Mouse (Mus musculus): ENCODE results near the gene Crabp2. TPM values are rescaled to one million over a fixed set of nuclear protein-coding genes. Genes with fewer than 3 reads are reported as not detected.

The Crabp2 gene
- polyA plus RNA-seq, 1 experiment from 2014 or later = 417 TPM

- peak; percentile 61 for DNase-seq (ENCODE audit: low spot score)
- Histone ChIP-seq H3K9me3 (ENCODE audit: control insufficient read depth, low read length) (no peaks in the 10 kb centered on the region), H3K4me3 (ENCODE audit: low read depth, low read length) (peak overlapping the region; percentile 25), H3K9ac (ENCODE audit: low read length) (peak overlapping the region; percentile 33; the same call in 1 of the 2 replicates), H3K4me2 (ENCODE audit: low read depth, low read length, severe bottlenecking) (peak overlapping the region; percentile 66), H3K4me1 (replicated peaks; ENCODE audit: control insufficient read depth, insufficient read depth, low read length) (peaks cover 36% of the 10 kb centered on the region), H3K27me3 (ENCODE audit: control insufficient read depth, insufficient read depth, low read length) (peaks cover 6% of the 10 kb centered on the region), H3K27ac (ENCODE audit: low read depth, low read length) (no peak overlapping the region), H3K36me3 (ENCODE audit: control insufficient read depth, insufficient read depth, low read length) (no peaks in the 10 kb centered on the region)
- 7% methylated on average over 15 of the region's 15 CpGs for WGBS
- no peak; the same call in 1 of the 2 replicates for ATAC-seq (replicated peaks; ENCODE audit: low FRiP score)
Measured at GRCm38 (mm10) chr3:87988068-87988467, 39.6 kb downstream of the Crabp2 start.

- H3K27me3 ChIP-seq (ENCODE audit: control insufficient read depth, insufficient read depth, low read length) = peaks cover 17% of the 10 kb centered on the region
- WGBS = 33% methylated on average over 10 of the region's 10 CpGs
Measured at GRCm38 (mm10) chr3:87989935-87990334, 41.5 kb downstream of the Crabp2 start.

GRCm38 (mm10) chr3:87993436-87993835 lies 45.0 kb downstream of the Crabp2 start:
- H3K4me2 ChIP-seq (ENCODE audit: low read depth, low read length, severe bottlenecking) = no peak overlapping the region
- ATAC-seq (replicated peaks; ENCODE audit: low FRiP score) (no peak), DNase-seq (ENCODE audit: low spot score) (peak; percentile 85)
- no peaks in the 10 kb centered on the region for H3K36me3 ChIP-seq (ENCODE audit: control insufficient read depth, insufficient read depth, low read length)
- peaks cover 9% of the 10 kb centered on the region for H3K4me1 ChIP-seq (replicated peaks; ENCODE audit: control insufficient read depth, insufficient read depth, low read length)
- no peak overlapping the region for H3K27ac ChIP-seq (ENCODE audit: low read depth, low read length)
- H3K9ac ChIP-seq (ENCODE audit: low read length) = no peak overlapping the region
- under 1% methylated on average over 6 of the region's 6 CpGs for WGBS
- H3K9me3 ChIP-seq (ENCODE audit: control insufficient read depth, low read length) = no peaks in the 10 kb centered on the region
- no peak overlapping the region for H3K4me3 ChIP-seq (ENCODE audit: low read depth, low read length)
- peaks cover 51% of the 10 kb centered on the region for H3K27me3 ChIP-seq (ENCODE audit: control insufficient read depth, insufficient read depth, low read length)

More at GRCm38 (mm10) chr3:87989935-87990334, 41.5 kb downstream of the Crabp2 start:
- peak; percentile 50 for DNase-seq (ENCODE audit: low spot score)
- Histone ChIP-seq H3K27ac (ENCODE audit: low read depth, low read length) (no peak overlapping the region), H3K9me3 (ENCODE audit: control insufficient read depth, low read length) (no peaks in the 10 kb centered on the region), H3K36me3 (ENCODE audit: control insufficient read depth, insufficient read depth, low read length) (no peaks in the 10 kb centered on the region), H3K4me3 (ENCODE audit: low read depth, low read length) (no peak overlapping the region), H3K9ac (ENCODE audit: low read length) (no peak overlapping the region), H3K4me1 (replicated peaks; ENCODE audit: control insufficient read depth, insufficient read depth, low read length) (peaks cover 23% of the 10 kb centered on the region), H3K4me2 (ENCODE audit: low read depth, low read length, severe bottlenecking) (no peak overlapping the region)
- ATAC-seq (replicated peaks; ENCODE audit: low FRiP score) = no peak

- Histone ChIP-seq H3K9ac (ENCODE audit: low read length) (no peak overlapping the region), H3K9me3 (ENCODE audit: control insufficient read depth, low read length) (no peaks in the 10 kb centered on the region), H3K36me3 (ENCODE audit: control insufficient read depth, insufficient read depth, low read length) (no peaks in the 10 kb centered on the region), H3K4me1 (replicated peaks; ENCODE audit: control insufficient read depth, insufficient read depth, low read length) (peaks cover 13% of the 10 kb centered on the region), H3K4me2 (ENCODE audit: low read depth, low read length, severe bottlenecking) (no peak overlapping the region), H3K4me3 (ENCODE audit: low read depth, low read length) (no peak overlapping the region), H3K27me3 (ENCODE audit: control insufficient read depth, insufficient read depth, low read length) (peaks cover 65% of the 10 kb centered on the region), H3K27ac (ENCODE audit: low read depth, low read length) (no peak overlapping the region)
- DNase-seq (ENCODE audit: low spot score) (peak; percentile 49), ATAC-seq (replicated peaks; ENCODE audit: low FRiP score) (no peak)
- 25% methylated on average over 11 of the region's 11 CpGs for WGBS
Measured at GRCm38 (mm10) chr3:87995331-87995730, 46.9 kb downstream of the Crabp2 start.

GRCm38 (mm10) chr3:87996401-87996800 lies 47.9 kb downstream of the Crabp2 start:
- peak overlapping the region; percentile 60 for H3K4me2 ChIP-seq (ENCODE audit: low read depth, low read length, severe bottlenecking)
- no peak for ATAC-seq (replicated peaks; ENCODE audit: low FRiP score)
- no peak overlapping the region for H3K9ac ChIP-seq (ENCODE audit: low read length)
- no peak overlapping the region for H3K27ac ChIP-seq (ENCODE audit: low read depth, low read length)
- H3K27me3 ChIP-seq (ENCODE audit: control insufficient read depth, insufficient read depth, low read length) = peaks cover 75% of the 10 kb centered on the region
- H3K4me1 ChIP-seq (replicated peaks; ENCODE audit: control insufficient read depth, insufficient read depth, low read length) = peaks cover 13% of the 10 kb centered on the region
- no peaks in the 10 kb centered on the region for H3K36me3 ChIP-seq (ENCODE audit: control insufficient read depth, insufficient read depth, low read length)
- no peak for DNase-seq (ENCODE audit: low spot score)
- WGBS = under 1% methylated on average over 15 of the region's 15 CpGs
- H3K9me3 ChIP-seq (ENCODE audit: control insufficient read depth, low read length) = no peaks in the 10 kb centered on the region
- peak overlapping the region; percentile 28; the same call in 1 of the 2 replicates for H3K4me3 ChIP-seq (ENCODE audit: low read depth, low read length)

- Histone ChIP-seq H3K4me2 (ENCODE audit: low read depth, low read length, severe bottlenecking) (peak overlapping the region; percentile 60), H3K27me3 (ENCODE audit: control insufficient read depth, insufficient read depth, low read length) (peaks cover 82% of the 10 kb centered on the region), H3K9ac (ENCODE audit: low read length) (peak overlapping the region; percentile 24; the same call in 1 of the 2 replicates), H3K27ac (ENCODE audit: low read depth, low read length) (no peak overlapping the region), H3K9me3 (ENCODE audit: control insufficient read depth, low read length) (no peaks in the 10 kb centered on the region), H3K4me3 (ENCODE audit: low read depth, low read length) (peak overlapping the region; percentile 28), H3K4me1 (replicated peaks; ENCODE audit: control insufficient read depth, insufficient read depth, low read length) (peaks cover 13% of the 10 kb centered on the region), H3K36me3 (ENCODE audit: control insufficient read depth, insufficient read depth, low read length) (no peaks in the 10 kb centered on the region)
- ATAC-seq (replicated peaks; ENCODE audit: low FRiP score) = no peak
- under 1% methylated on average over 49 of the region's 49 CpGs for WGBS
- no peak for DNase-seq (ENCODE audit: low spot score)
Measured at GRCm38 (mm10) chr3:87996971-87997614, 48.6 kb downstream of the Crabp2 start.

GRCm38 (mm10) chr3:87998747-87999146 lies 50.3 kb downstream of the Crabp2 start:
- Histone ChIP-seq H3K4me2 (ENCODE audit: low read depth, low read length, severe bottlenecking) (no peak overlapping the region), H3K27ac (ENCODE audit: low read depth, low read length) (no peak overlapping the region), H3K4me1 (replicated peaks; ENCODE audit: control insufficient read depth, insufficient read depth, low read length) (peaks cover 13% of the 10 kb centered on the region), H3K9me3 (ENCODE audit: control insufficient read depth, low read length) (no peaks in the 10 kb centered on the region), H3K36me3 (ENCODE audit: control insufficient read depth, insufficient read depth, low read length) (no peaks in the 10 kb centered on the region), H3K4me3 (ENCODE audit: low read depth, low read length) (no peak overlapping the region), H3K9ac (ENCODE audit: low read length) (no peak overlapping the region), H3K27me3 (ENCODE audit: control insufficient read depth, insufficient read depth, low read length) (peaks cover 88% of the 10 kb centered on the region)
- ATAC-seq (replicated peaks; ENCODE audit: low FRiP score) (no peak), DNase-seq (ENCODE audit: low spot score) (no peak)
- WGBS = 1% methylated on average over 6 of the region's 7 CpGs

GRCm38 (mm10) chr3:87999243-87999895 lies 50.9 kb downstream of the Crabp2 start:
- DNase-seq (ENCODE audit: low spot score) = peak; percentile 64
- H3K27me3 ChIP-seq (ENCODE audit: control insufficient read depth, insufficient read depth, low read length) = peaks cover 83% of the 10 kb centered on the region
- WGBS = under 1% methylated on average over 38 of the region's 38 CpGs
- no peaks in the 10 kb centered on the region for H3K36me3 ChIP-seq (ENCODE audit: control insufficient read depth, insufficient read depth, low read length)
- peak overlapping the region; percentile 86 for H3K4me2 ChIP-seq (ENCODE audit: low read depth, low read length, severe bottlenecking)
- H3K4me3 ChIP-seq (ENCODE audit: low read depth, low read length) = peak overlapping the region; percentile 38
- peaks cover 13% of the 10 kb centered on the region for H3K4me1 ChIP-seq (replicated peaks; ENCODE audit: control insufficient read depth, insufficient read depth, low read length)
- no peak overlapping the region for H3K27ac ChIP-seq (ENCODE audit: low read depth, low read length)
- H3K9ac ChIP-seq (ENCODE audit: low read length) = no peak overlapping the region; the same call in 1 of the 2 replicates
- ATAC-seq (replicated peaks; ENCODE audit: low FRiP score) = no peak
- no peaks in the 10 kb centered on the region for H3K9me3 ChIP-seq (ENCODE audit: control insufficient read depth, low read length)
